Mouse (Mus musculus): ENCODE data around the gene Nlgn1.

GRCm38 (mm10) chr3:25450471-25450870 lies 881.8 kb downstream of the Nlgn1 start:
- TF ChIP-seq POLR2A (IDR thresholded peaks at IDR 0.05; ENCODE audit: borderline replicate concordance, extremely low read depth, low read depth, low read length), result no peak
- no peak for TF ChIP-seq CTCF (IDR thresholded peaks at IDR 0.05; ENCODE audit: insufficient read depth, low read length)
